Mouse (Mus musculus) cerebellum, postnatal 14 days (tissue): ENCODE measurements around the gene Lrrn2.

ENCODE experiments used
- DNase-seq, 2 experiments: peaks; one replicate each; pipeline ENCODE4 v3.0.0; 2021; ENCODE audit warnings: mixed read lengths in 2 of 2

Lrrn2 gene

DNA sequence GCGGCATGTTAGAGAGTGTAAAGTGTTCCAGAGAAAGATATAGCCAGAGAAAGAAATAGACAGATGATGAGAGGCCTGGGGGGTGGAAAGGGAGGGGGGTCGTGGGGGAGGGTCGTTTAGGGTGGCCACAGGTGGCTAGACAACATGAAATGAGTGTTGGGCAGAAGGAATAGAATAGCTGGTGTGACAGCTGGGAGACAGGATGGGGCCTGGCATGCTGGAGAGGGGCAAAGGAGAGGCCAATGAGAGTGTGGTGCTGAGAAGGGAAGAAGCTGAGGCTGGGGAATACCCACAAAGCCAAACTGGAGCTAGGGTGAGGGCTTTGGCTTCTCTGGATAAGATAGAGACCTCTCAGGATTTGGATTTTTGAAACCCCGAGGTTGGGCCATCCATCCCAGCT is 6.6 kb downstream of the Lrrn2 start:
- peak in 1 of 2 experiments; percentile 27 for DNase-seq

GRCm38 (mm10) chr1:132888811-132889210 is 8.7 kb downstream of the Lrrn2 start:
- DNase-seq = no peak

GRCm38 (mm10) chr1:132890161-132890794 is 10.2 kb downstream of the Lrrn2 start:
- DNase-seq = peak; percentile 68 to 70

- DNase-seq = no peak
These were observed 12.0 kb downstream of the Lrrn2 start for GRCm38 (mm10) chr1:132892065-132892464.

DNA sequence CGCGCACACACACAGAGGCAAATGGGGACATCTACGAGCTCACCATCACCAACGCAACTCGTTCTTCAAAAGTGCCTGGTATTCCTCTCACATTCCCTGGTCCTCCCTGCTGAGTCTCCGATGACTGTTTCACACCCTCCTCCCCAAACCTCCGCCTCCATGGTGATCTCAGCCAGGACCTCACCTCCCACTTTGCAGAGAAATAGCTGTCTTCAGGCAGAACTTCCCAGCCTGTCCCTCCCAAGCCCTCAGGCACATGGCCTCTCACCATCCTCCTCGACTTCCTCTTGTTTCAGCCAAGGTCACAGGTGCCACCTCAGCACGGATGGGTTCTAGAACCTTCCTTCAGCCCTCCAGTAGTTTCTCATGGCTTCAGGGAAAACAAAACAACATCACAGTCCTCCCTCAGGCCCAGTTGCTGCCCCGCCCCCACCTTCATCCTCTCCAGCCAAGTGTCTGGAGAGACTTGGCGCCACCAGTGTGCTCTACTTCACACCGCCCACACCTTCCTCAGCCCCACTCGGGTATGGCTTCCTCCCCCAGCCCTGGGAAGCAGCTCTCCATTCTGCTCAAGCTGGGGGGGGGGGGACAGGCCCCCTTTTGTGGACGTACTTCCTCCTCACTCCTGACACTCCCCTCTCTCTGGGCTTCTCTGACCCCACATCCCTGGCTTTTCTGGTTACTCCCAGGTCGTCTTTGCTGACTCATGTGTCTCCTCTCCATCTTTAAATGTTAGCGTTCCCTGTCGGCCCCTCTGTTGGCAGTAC is 13.4 kb downstream of the Lrrn2 start:
- DNase-seq = peak in 1 of 2 experiments; percentile 57

GRCm38 (mm10) chr1:132899029-132899428 is 19.0 kb downstream of the Lrrn2 start:
- peak in 1 of 2 experiments; percentile 56 for DNase-seq

DNA sequence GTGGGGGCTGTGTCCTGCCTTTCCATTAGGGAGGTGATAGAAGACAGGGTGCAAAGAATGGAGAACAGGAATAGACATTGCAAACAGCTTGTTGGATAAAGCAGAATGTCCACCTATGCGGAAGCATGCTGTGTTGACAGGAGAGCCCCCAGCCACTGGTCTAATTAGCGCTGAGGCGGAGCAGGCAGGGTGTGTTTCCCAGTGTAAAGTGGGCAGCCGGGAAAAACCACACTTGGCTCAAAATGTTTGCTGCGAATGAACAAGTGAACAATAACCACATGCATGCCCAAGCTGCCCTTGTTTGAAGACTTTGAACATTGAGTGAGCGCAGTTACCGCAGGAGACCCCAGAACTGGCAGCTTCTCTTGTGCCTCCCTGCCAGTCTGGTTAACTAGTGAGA is 19.6 kb downstream of the Lrrn2 start:
- DNase-seq = no peak

DNA sequence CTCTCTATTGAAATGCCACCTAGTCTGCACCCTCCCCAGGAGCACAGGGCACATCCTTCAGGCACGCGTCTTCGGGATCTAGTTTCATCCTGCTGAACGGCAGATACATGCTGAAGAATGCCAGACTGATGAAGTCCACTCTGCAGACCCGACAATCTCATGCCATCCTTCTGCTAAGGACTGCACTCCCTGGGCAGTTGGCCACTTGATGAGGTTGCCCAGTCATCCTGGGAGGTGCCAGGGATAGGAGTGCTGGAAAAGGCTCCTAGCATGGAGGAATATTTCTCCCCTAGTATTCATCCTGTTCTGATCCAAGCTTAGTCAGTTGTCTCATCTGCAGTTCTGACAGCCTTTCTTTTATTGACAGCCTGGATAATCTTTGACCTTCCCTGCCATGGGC is 20.9 kb downstream of the Lrrn2 start:
- DNase-seq = peak; percentile 52 to 56

- no peak for DNase-seq
These were observed 23.4 kb downstream of the Lrrn2 start for GRCm38 (mm10) chr1:132903519-132903918.

DNA sequence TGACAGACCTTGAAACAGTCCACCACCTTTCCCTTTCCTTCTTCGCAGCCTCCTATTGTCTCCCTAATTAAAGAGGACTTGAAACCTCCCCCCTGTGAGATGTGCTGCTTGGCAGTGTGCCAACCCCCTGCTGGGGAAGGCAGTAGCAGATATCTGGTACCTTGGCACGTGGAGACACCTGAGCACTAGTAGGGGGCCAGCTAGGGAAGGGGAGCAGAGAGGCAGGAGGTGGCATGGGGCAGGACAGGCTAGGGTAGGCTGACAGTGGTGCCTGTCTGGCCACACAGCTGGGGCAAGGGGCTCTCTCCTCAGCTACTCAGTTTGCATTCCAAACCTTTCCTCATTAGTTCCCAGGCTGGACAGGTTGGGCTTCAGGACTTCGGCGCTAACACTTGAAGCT is 29.0 kb downstream of the Lrrn2 start:
- DNase-seq = peak in 1 of 2 experiments; percentile 47

DNA sequence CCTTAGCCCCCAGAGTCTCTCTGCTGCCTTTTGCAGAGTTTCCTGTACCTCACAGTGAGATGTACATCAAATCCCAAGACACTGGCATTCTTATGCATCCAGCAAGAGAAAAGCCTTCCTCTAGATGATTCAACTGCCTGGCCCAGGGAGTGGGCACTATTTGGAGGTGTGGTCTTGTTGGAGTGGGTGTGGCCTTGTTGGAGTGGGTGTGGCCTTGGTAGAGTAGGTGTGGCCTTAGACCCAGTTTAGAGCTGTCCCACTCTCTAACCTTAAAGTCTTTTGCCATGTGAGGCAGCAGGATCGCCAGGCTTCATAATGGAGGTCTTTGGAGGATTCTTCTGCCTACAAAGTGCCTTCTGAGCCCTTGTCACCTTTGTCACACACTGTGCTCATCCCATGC is 29.9 kb downstream of the Lrrn2 start:
- no peak for DNase-seq

DNA sequence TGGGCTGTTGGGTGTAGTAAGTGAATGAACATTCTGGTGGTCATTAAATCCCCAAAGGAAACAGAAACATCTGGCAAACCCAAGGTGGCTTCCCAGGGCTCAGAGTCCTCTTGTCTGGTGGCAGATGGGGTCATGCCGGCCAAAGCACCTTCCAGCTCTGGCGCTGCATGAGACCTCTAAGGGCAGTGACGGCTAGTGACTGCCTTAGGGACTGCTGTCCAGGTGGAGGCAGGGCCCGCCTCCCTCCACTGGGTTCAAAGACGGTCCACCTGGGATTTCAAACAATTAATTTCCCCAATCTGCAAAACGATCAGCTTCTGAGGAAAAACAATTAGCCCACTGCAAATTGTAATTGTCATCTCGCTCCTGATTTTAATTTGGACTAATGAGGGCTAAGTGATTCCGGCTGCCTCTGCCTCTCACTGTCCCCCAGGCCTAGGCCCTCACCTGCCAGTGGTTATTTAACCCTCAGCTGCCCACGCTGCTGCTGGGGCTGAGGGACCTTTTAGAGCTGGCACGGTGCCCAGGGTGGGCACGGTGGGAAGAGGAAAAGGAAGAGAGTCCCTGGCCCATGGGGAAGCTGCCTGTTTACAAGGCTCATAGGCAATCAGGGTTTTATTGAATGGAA is 30.5 kb downstream of the Lrrn2 start:
- DNase-seq = peak in 1 of 2 experiments; percentile 20

GRCm38 (mm10) chr1:132915849-132916493 is 35.9 kb downstream of the Lrrn2 start:
- peak; percentile 60 to 69 for DNase-seq

- peak in 1 of 2 experiments; percentile 61 for DNase-seq
These were observed 37.5 kb downstream of the Lrrn2 start for GRCm38 (mm10) chr1:132917554-132917953.

DNA sequence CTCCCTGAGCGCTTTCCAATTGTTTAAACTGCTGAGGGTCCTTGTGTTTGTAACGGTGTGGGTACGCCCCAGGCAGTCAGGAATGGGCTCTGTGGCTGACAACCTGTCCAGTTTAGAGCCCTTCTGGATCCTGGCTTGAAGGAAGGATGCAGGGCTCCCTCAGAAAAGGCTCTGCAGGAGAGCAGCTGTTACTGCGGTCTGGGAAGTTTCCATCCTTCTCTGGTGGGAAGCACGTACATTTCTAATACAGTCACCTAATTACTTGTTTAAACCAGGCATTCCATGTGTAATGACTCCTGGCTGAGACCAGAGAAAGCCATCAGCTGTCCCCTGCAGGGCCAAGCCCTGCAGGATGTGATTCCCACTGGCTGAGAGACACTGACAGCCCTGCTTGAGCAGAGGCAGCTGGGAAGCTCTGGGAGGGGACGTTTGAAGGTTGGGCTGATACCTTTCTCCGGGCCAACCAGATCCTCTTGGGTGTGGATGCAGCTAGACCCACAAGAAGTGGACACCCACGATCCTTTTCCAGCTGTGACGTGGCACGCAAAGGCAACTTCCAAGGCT is 38.1 kb downstream of the Lrrn2 start:
- no peak for DNase-seq

GRCm38 (mm10) chr1:132919258-132919657 is 39.2 kb downstream of the Lrrn2 start:
- no peak for DNase-seq

- peak in 1 of 2 experiments; percentile 36 for DNase-seq
These were observed 41.0 kb downstream of the Lrrn2 start for GRCm38 (mm10) chr1:132921071-132921470.

DNA sequence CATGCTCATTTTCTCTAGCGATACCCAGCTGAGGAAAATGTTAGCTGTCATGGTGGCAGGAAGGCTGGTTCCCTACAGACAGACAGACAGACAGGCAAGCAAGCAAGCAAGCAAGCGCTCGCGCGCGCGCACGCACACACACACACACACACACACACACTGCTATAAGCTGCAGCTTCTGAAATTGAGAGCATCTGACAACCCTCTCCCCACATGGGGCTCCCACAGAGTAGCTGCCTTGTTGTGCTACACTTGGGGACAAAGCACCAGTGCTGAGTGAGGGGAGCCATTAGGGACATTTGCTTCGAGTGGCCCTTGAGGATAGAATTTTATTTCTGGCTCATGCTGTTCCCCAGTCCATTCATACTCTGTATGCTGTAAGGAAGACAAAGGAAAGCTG is 42.2 kb downstream of the Lrrn2 start:
- DNase-seq = no peak

GRCm38 (mm10) chr1:132925270-132925669 is 45.2 kb downstream of the Lrrn2 start:
- DNase-seq = peak; percentile 51

DNA sequence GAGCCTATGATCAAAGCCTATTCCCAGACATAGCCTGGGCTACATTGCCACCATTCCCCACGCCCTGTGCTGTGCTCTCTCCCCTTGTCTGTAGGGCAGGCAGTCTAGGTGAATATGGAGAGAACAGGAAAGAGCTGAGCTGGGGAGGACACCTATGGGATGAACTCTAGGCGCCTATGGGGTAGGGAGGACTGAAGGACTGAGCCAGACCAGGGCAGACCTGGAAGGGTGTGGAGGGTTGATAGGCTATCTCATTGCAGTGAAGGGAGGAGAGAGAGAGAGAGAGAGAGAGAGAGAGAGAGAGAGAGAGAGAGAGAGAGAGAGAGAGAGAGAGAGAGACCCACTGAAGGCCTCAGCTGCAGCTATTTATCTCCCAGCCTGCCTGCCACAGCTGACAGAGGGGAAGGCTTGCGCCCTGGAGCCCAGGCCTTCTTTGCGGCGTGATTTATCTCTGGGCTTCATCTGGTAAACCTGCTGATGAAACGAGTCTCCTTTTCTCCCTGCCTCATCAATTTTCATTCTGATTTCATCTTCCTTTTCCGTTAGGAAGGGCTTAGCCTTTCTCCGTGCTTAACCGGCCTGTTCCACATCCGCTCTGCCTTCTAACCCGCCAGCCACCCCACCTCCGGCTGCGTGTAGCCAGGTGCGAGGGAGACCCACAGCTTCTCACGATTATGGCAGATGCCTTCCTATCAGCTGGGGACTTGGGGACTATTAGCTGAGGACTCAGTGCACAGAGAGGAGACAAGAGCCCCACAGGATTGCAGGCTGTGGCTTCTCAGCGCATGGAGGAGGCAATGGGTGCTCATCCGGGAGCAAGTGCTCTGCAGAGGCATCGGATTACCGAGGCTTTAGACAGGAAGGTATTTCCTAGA is 48.2 kb downstream of the Lrrn2 start:
- DNase-seq = no peak

DNA sequence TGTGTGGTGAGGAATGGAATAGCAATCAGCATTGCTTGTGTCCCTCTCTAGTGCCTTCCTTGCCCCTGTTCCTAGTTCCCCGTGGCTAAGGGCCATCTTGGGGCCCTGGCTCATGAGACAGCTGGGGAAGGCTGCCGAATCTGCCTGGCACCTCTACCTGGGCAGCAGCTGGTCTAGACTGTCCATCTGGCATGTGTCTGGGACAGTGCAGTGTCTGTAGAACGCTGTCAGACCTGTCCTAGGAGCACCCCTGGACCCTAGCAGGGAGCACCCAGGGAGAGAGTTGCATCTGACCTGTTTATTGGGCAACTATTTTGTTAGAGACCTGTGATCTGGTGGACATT is 48.8 kb downstream of the Lrrn2 start:
- peak in 1 of 2 experiments; percentile 42 for DNase-seq

GRCm38 (mm10) chr1:132930291-132930690 is 50.2 kb downstream of the Lrrn2 start:
- DNase-seq = peak in 1 of 2 experiments; percentile 33
